Mouse (Mus musculus): ENCODE results near the gene Lce1d.
"Not testable (repeated sequence)": the region's sequence is repeated elsewhere in the genome, so short reads cannot be mapped to it uniquely, and the experiment has no call there.

- not testable (repeated sequence) for TF ChIP-seq CTCF, EP300 (IDR thresholded peaks at IDR 0.05; ENCODE audit: low read depth)
Observed at GRCm38 (mm10) chr3:92689154-92689553, 2.1 kb upstream of the Lce1d start.
